ENCODE assay signal across 14 mouse cellular contexts in the genomic region with DNA sequence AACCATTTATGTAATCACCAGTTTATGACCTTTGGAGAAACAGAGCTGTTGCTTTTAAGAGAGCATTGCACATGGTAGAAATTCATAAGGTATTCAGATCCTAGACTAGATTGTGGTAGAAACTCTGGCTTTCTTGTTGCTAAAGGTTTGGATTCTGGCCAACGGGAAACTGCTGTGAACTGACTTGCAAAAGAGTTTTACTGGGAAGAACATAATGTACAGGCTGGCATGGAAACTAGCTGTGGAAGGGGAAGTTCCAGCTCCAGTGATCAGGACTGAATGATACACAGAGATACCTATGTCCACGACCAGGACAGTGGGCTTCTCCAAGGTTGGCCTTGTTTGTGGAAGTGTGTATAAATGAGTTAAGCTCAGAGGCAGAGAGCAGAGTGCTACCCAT.
DNase-seq lines count a peak whose midpoint lies in the region; ATAC-seq and TF ChIP-seq lines count a peak whose summit lies in the region.
"Had no signal": no experiment of that assay in that cellular context is flagged by ENCODE, and none has a peak within 500 bp of the region (broad histone marks: within the 10 kb centered on the region; RNA-seq: fewer than 3 reads in every experiment).

No protein-coding gene starts in this region.

- no peak for TF ChIP-seq CTCF in liver, adult 2 months (IDR thresholded peaks at IDR 0.05; ENCODE audit: low read depth, low read length)

- H3K4me2 ChIP-seq in kidney, embryonic 15.5 days: no peak overlapping the region

- H3K4me1 ChIP-seq in kidney, embryonic 15.5 days: no peaks in the 10 kb centered on the region
- H3K4me1 ChIP-seq in liver, adult 2 months (ENCODE audit: control insufficient read depth, insufficient read depth, low read length): no peaks in the 10 kb centered on the region

- H3K27me3 ChIP-seq in kidney, embryonic 15.5 days: no peaks in the 10 kb centered on the region
- H3K27me3 ChIP-seq in liver, adult 2 months (ENCODE audit: control insufficient read depth, insufficient read depth, low read length): no peaks in the 10 kb centered on the region
- H3K27me3 ChIP-seq: megakaryocyte, embryonic 14.5 days had no signal

- no peaks in the 10 kb centered on the region for H3K79me2 ChIP-seq in liver, adult 2 months (ENCODE audit: control insufficient read depth, insufficient read depth, low read length)

- H3K4me3 ChIP-seq in kidney, embryonic 15.5 days (replicated peaks): no peak overlapping the region
- H3K4me3 ChIP-seq in liver, adult 2 months (ENCODE audit: insufficient read depth, low read depth, low read length): no peak overlapping the region
- H3K4me3 ChIP-seq: megakaryocyte, embryonic 14.5 days had no signal

- no peak for TF ChIP-seq POLR2A in liver, adult 2 months (IDR thresholded peaks at IDR 0.05; ENCODE audit: extremely low read depth, insufficient read depth, low read length)

- H3K9me3 ChIP-seq in kidney, embryonic 15.5 days (replicated peaks): no peaks in the 10 kb centered on the region

- ATAC-seq in kidney, embryonic 15.5 days (replicated peaks; ENCODE audit: low FRiP score): no peak
- ATAC-seq in granulocyte monocyte progenitor cell, adult 5-6 weeks (replicated peaks; ENCODE audit: poor library complexity, severe bottlenecking): peak; percentile 76
- ATAC-seq: hindbrain, embryonic 16.5 days had no signal

- no peak overlapping the region for H3K27ac ChIP-seq in kidney, embryonic 15.5 days
- H3K27ac ChIP-seq in liver, adult 2 months (replicated peaks; ENCODE audit: insufficient read depth, low read depth, low read length): no peak overlapping the region

- WGBS in kidney, embryonic 15.5 days: 65% methylated on average over 2 of the region's 2 CpGs
- 49% methylated on average over 2 of the region's 2 CpGs for WGBS in liver, adult 2 months

- DNase-seq in kidney, adult 9 months: peak; percentile 6
- peak; percentile 8 for DNase-seq in liver, adult 2 months (ENCODE audit: extremely low read depth, low read depth, low spot score)
- no peak for DNase-seq in liver
- peak; percentile 78 for DNase-seq in brain, adult 2 months (ENCODE audit: low read depth, low spot score)
- DNase-seq in adrenal gland, adult 8-10 months: no peak
- no peak for DNase-seq in thymus, postnatal 10 days (ENCODE audit: low spot score in 2 of 2)
- DNase-seq: adrenal gland, postnatal 36 days; cerebellum, adult 11-12 months; heart, postnatal 14 days; thymus, postnatal 14 days had no signal

- no peak overlapping the region for H3K9ac ChIP-seq in kidney, embryonic 15.5 days
- H3K9ac ChIP-seq in liver, adult 2 months (ENCODE audit: low read depth, low read length): no peak overlapping the region

- no peaks in the 10 kb centered on the region for H3K36me3 ChIP-seq in kidney, embryonic 15.5 days
- H3K36me3 ChIP-seq in liver, adult 2 months (ENCODE audit: control insufficient read depth, insufficient read depth, low read length): no peaks in the 10 kb centered on the region

Comparison
In these comparisons a context has a peak if more than half of its experiments do, and no peak if none do; other contexts are left out.
1. DNase-seq: peak in kidney, adult 9 months (single experiment), liver, adult 2 months (single experiment) and brain, adult 2 months (single experiment); none in liver (single experiment), adrenal gland, adult 8-10 months (single experiment) and thymus, postnatal 10 days (0 of 2).